Mouse (Mus musculus) cerebellum, postnatal 25 days (tissue): Measurements from ENCODE around the gene Acsf2.
A peak's percentile ranks its signal among the peaks of the same experiment; 100 is the strongest.
"Not testable (repeated sequence)": the region's sequence is repeated elsewhere in the genome, so short reads cannot be mapped to it uniquely, and the experiment has no call there.

Experiments used
- DNase-seq, 2 experiments: peaks; one replicate each; pipeline ENCODE4 v3.0.0; 2021; ENCODE audit warnings: mixed read lengths in 2 of 2

Gene Acsf2

GRCm38 (mm10) chr11:94601321-94602281 lies at the start of gene Acsf2:
Gene Acsf2, minus strand, starts transcription at chr11:94601871.
- DNase-seq, result peak; percentile 28 to 56

- DNase-seq, result not testable (repeated sequence)
Observed at GRCm38 (mm10) chr11:94651241-94651640, 49.6 kb upstream of the Acsf2 start.

- DNase-seq, result no peak
Observed at GRCm38 (mm10) chr11:94646457-94646856, 44.8 kb upstream of the Acsf2 start.

- DNase-seq, result no peak
Observed at GRCm38 (mm10) chr11:94644461-94645219, 43.0 kb upstream of the Acsf2 start.

- DNase-seq, result no peak
Observed at GRCm38 (mm10) chr11:94634431-94634830, 32.8 kb upstream of the Acsf2 start.

GRCm38 (mm10) chr11:94632988-94633387 lies 31.3 kb upstream of the Acsf2 start:
- DNase-seq, result no peak

GRCm38 (mm10) chr11:94631969-94632368 lies 30.3 kb upstream of the Acsf2 start:
- no peak for DNase-seq

- peak; percentile 9 to 37 for DNase-seq
Observed at GRCm38 (mm10) chr11:94630199-94631011, 28.7 kb upstream of the Acsf2 start.

GRCm38 (mm10) chr11:94629884-94630198 lies 28.2 kb upstream of the Acsf2 start:
- DNase-seq, result no peak

- peak; percentile 94 to 96 for DNase-seq
Observed at GRCm38 (mm10) chr11:94629199-94629883, 27.7 kb upstream of the Acsf2 start, which contains the start of gene Lrrc59. Gene Lrrc59, plus strand, starts transcription at chr11:94629767.

- DNase-seq, result no peak
Observed at GRCm38 (mm10) chr11:94622162-94622561, 20.5 kb upstream of the Acsf2 start.

- DNase-seq, result no peak
Observed at GRCm38 (mm10) chr11:94621458-94621852, 19.8 kb upstream of the Acsf2 start.

GRCm38 (mm10) chr11:94620766-94621457 lies 19.2 kb upstream of the Acsf2 start:
- DNase-seq, result no peak

GRCm38 (mm10) chr11:94617646-94618045 lies 16.0 kb upstream of the Acsf2 start:
- DNase-seq, result no peak

- no peak for DNase-seq
Observed at GRCm38 (mm10) chr11:94615494-94615893, 13.8 kb upstream of the Acsf2 start.

- no peak for DNase-seq
Observed at GRCm38 (mm10) chr11:94614603-94615002, 12.9 kb upstream of the Acsf2 start.

GRCm38 (mm10) chr11:94610744-94611740 lies 9.4 kb upstream of the Acsf2 start:
- DNase-seq, result no peak

GRCm38 (mm10) chr11:94602356-94602955 lies 785 bp upstream of the Acsf2 start:
- no peak for DNase-seq

- no peak for DNase-seq
Observed at GRCm38 (mm10) chr11:94600447-94600846, 1.2 kb downstream of the Acsf2 start.
